Mouse (Mus musculus) MEL (cell line): ENCODE results near the gene Coq10b. TPM values are rescaled to one million over a fixed set of nuclear protein-coding genes. Genes with fewer than 3 reads are reported as not detected.

Source experiments
- DNase-seq: peaks from one replicate; pipeline ENCODE4 v3.0.0; 2011; ENCODE audit warnings: low read depth, low spot score
- H3K27ac ChIP-seq: 2 replicates; pipeline ENCODE4 v1.5.1; 2012; ENCODE audit warnings: low read depth, mild to moderate bottlenecking, control low read depth, low read length, moderate library complexity; ENCODE audit not compliant: control insufficient read depth
- H3K27me3 ChIP-seq, 2 experiments: fragments of 150-350 bp in 1 of 2; sonication (generic) in 1 of 2; 2 replicates each; pipeline ENCODE4 v1.6.1; 2012; ENCODE audit warnings: low read length in 2 of 2, mild to moderate bottlenecking in 2 of 2, improper control_type of control experiment in 1 of 2, moderate library complexity in 1 of 2; ENCODE audit not compliant: insufficient read depth in 2 of 2, control insufficient read depth in 1 of 2
- H3K36me3 ChIP-seq, 2 experiments: 2 replicates each; pipeline ENCODE4 v1.6.1; 2012 to 2014; ENCODE audit warnings: low read length in 2 of 2, improper control_type of control experiment in 1 of 2, inconsistent platforms in 1 of 2, mild to moderate bottlenecking in 1 of 2; ENCODE audit not compliant: insufficient read depth in 2 of 2, control insufficient read depth in 1 of 2
- H3K4me1 ChIP-seq, 2 experiments: fragments of 150-350 bp in 1 of 2; sonication (generic) in 1 of 2; 2 replicates each; pipeline ENCODE4 v1.6.1; 2012; ENCODE audit warnings: low read length in 2 of 2, improper control_type of control experiment in 1 of 2, mild to moderate bottlenecking in 1 of 2; ENCODE audit not compliant: insufficient read depth in 2 of 2, control insufficient read depth in 1 of 2
- H3K4me3 ChIP-seq, 2 experiments: fragments of 150-350 bp in 1 of 2; sonication (generic) in 1 of 2; 2 replicates each; pipeline ENCODE4 v1.5.1; 2012; ENCODE audit warnings: low read depth in 2 of 2, low read length in 2 of 2, mild to moderate bottlenecking in 2 of 2, moderate library complexity in 2 of 2, control low read depth in 1 of 2, improper control_type of control experiment in 1 of 2; ENCODE audit not compliant: control insufficient read depth in 1 of 2, insufficient read depth in 1 of 2
- H3K79me2 ChIP-seq: 2 replicates; pipeline ENCODE4 v1.6.1; 2012; ENCODE audit warnings: mild to moderate bottlenecking, low read length, moderate library complexity; ENCODE audit not compliant: control insufficient read depth, poor library complexity, insufficient read depth
- H3K9ac ChIP-seq: 2 replicates; pipeline ENCODE4 v1.6.1; 2012; ENCODE audit warnings: low read depth, mild to moderate bottlenecking, control low read depth, low read length, moderate library complexity; ENCODE audit not compliant: control insufficient read depth, poor library complexity, severe bottlenecking
- H3K9me3 ChIP-seq: fragments of 150-350 bp; sonication (generic); replicated peaks from 2 replicates; pipeline ENCODE4 v1.6.1; 2012; ENCODE audit warnings: mild to moderate bottlenecking, low read length, improper control_type of control experiment, moderate library complexity; ENCODE audit not compliant: insufficient read depth
- EP300 ChIP-seq, 2 experiments: IDR thresholded peaks; 2 replicates each; pipeline ENCODE4 v1.6.1; 2011; ENCODE audit warnings: improper control_type of control experiment in 2 of 2, low read length in 2 of 2, low read depth in 1 of 2, mild to moderate bottlenecking in 1 of 2
- ETS1 ChIP-seq: IDR thresholded peaks from 2 replicates; pipeline ENCODE4 v1.6.1; 2012; ENCODE audit warnings: low read depth, mild to moderate bottlenecking, inconsistent platforms, low read length, improper control_type of control experiment, moderate library complexity
- GATA1 ChIP-seq: IDR thresholded peaks from 2 replicates; pipeline ENCODE4 v1.6.1; 2011; ENCODE audit warnings: low read depth, low read length, improper control_type of control experiment
- HCFC1 ChIP-seq: IDR thresholded peaks from 2 replicates; pipeline ENCODE4 v1.6.1; 2012; ENCODE audit warnings: low read depth, mild to moderate bottlenecking, inconsistent platforms, low read length, improper control_type of control experiment, moderate library complexity
- KAT2A ChIP-seq: conservative IDR thresholded peaks from 2 replicates; pipeline ENCODE4 v1.6.1; 2012; ENCODE audit warnings: low read depth, low read length, improper control_type of control experiment, inconsistent platforms
- MAX ChIP-seq: IDR thresholded peaks from 2 replicates; pipeline ENCODE4 v1.6.1; 2011; ENCODE audit warnings: low read length, improper control_type of control experiment
- MAZ ChIP-seq: IDR thresholded peaks from 2 replicates; pipeline ENCODE4 v1.6.1; 2012; ENCODE audit warnings: low read depth, mild to moderate bottlenecking, inconsistent platforms, low read length, improper control_type of control experiment
- NELFE ChIP-seq: IDR thresholded peaks from 2 replicates; pipeline ENCODE4 v1.6.1; 2011; ENCODE audit warnings: low read depth, low read length, improper control_type of control experiment
- NRF1 ChIP-seq: IDR thresholded peaks from 2 replicates; pipeline ENCODE4 v1.6.1; 2014; ENCODE audit warnings: low read depth, mild to moderate bottlenecking, inconsistent platforms, low read length, improper control_type of control experiment, moderate library complexity; ENCODE audit not compliant: poor library complexity, insufficient read depth, severe bottlenecking
- RAD21 ChIP-seq: IDR thresholded peaks from 2 replicates; pipeline ENCODE4 v1.6.1; 2011; ENCODE audit warnings: mild to moderate bottlenecking, low read depth, low read length, improper control_type of control experiment
- RCOR1 ChIP-seq: IDR thresholded peaks from 2 replicates; pipeline ENCODE4 v1.6.1; 2012; ENCODE audit warnings: low read depth, mild to moderate bottlenecking, inconsistent platforms, low read length, improper control_type of control experiment
- SIN3A ChIP-seq: IDR thresholded peaks from 2 replicates; pipeline ENCODE4 v1.6.1; 2012; ENCODE audit warnings: low read length, improper control_type of control experiment, inconsistent platforms
- TCF12 ChIP-seq: IDR thresholded peaks from 2 replicates; pipeline ENCODE4 v1.6.1; 2014; ENCODE audit warnings: low read depth, mild to moderate bottlenecking, inconsistent platforms, low read length, improper control_type of control experiment, moderate library complexity
- ZMIZ1 ChIP-seq: IDR thresholded peaks from 2 replicates; pipeline ENCODE4 v1.6.1; 2012; ENCODE audit warnings: low read depth, mild to moderate bottlenecking, inconsistent platforms, low read length, improper control_type of control experiment, moderate library complexity
- polyA plus RNA-seq, 2 experiments: library from polyadenylated mRNA; stranded (reverse) in 1 of 2; unstranded in 1 of 2; fragments of >175 nt in 1 of 2; fragments of >200 nt in 1 of 2; gene quantifications; 2 replicates each; pipeline versions ENCODE4 v1.2.1 to v1.2.4; 2012; ENCODE audit warnings: low replicate concordance in 2 of 2, low read depth in 1 of 2; ENCODE audit not compliant: insufficient read length in 2 of 2, insufficient read depth in 1 of 2, missing spikeins in 1 of 2
- total RNA-seq: library from RNA; depleted of rRNA; stranded (reverse); fragments of 300-350 nt; gene quantifications from 2 replicates; pipeline ENCODE4 v1.2.3, GENCODE M21; 2012

Gene Coq10b
- total and polyA plus RNA-seq, 3 experiments = 9.8 to 84.6 (median 13.4) TPM

DNA sequence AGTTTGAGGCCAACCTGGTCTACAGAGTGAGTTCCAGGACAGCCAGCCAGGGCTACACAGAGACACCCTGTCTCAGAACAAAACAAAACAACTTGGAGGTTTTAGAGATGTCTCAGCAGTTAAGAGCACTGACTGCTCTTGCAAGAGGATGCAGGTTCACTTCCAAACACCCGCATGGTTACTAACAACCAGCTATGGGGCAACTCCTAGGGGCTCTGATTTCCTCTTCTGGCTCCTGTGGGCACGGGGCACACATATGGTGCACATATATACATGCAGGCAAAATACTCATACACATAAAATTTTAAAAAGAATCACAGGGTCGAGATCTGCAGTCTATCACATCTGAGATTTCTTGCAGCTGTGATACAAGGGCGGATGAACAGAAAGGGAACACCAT lies 23.1 kb upstream of the Coq10b start:
- peaks cover 0 to 27% of the 10 kb centered on the region in 2 experiments; a peak in 3 of 4 replicates for H3K36me3 ChIP-seq
- no peaks in the 10 kb centered on the region for H3K9me3 ChIP-seq
- H3K9ac ChIP-seq = peak overlapping the region; percentile 80
- peak overlapping the region; percentile 93 for H3K27ac ChIP-seq
- no peak for DNase-seq
- no peaks in the 10 kb centered on the region for H3K27me3 ChIP-seq
- TF ChIP-seq MAX = 0 out of 2 replicates have a peak, but pooled peaks have one; percentile 16
- peak; percentile 69 for TF ChIP-seq RCOR1
- peak; percentile 36; the same call in 1 of the 2 replicates for TF ChIP-seq SIN3A
- no peak for TF ChIP-seq NRF1
- H3K79me2 ChIP-seq = peaks cover 26% of the 10 kb centered on the region
- peaks cover 4 to 15% of the 10 kb centered on the region in 2 experiments; a peak in 2 of 4 replicates for H3K4me1 ChIP-seq
- peak overlapping the region; percentile 86 to 89 for H3K4me3 ChIP-seq

DNA sequence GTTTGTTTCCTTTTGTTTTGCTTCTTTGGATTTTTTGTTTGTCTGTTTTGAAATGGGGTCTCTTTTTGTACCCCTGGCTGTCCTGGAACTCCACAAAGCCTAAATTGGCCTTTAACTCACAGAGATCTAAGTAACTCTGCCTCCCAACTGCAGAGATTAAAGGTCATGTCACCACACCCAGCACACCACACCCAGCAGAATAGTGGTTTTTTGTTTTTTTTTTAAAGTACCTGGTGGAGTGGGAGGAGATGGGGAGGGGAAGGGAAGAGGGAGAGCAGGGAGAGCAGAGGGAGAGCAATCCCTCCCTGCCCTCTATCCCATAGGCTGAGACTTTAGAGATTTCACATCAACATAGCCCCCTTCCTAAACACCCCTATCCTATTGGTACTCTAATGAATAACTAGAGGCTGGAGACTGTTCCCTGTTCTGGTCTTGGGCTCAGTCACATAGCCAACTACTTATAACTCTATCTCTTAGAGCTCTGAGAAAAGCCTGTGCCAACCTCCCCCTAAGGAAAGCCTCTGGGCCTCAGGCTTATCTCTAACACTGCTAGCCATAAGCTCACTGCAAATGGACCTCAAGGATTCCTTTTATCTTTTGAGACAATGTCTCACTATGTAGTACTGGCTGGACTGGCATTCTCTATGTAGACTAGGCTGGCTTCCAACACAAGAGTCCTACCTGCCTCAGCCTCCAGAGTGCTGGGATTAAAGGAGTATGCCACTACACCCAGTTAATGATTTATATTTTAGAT lies 21.4 kb upstream of the Coq10b start:
- 0 out of 4 replicates have a peak, but pooled peaks of 1 of the 2 experiments have one; percentile 28 for TF ChIP-seq EP300 (IDR thresholded peaks at IDR 0.05; ENCODE audit: low read depth in 1 of 2, low read length in 2 of 2)
- TF ChIP-seq RAD21 = no peak
- TF ChIP-seq RCOR1 = peak; percentile 13; the same call in 1 of the 2 replicates
- 0 out of 2 replicates have a peak, but pooled peaks have one; percentile 4 for TF ChIP-seq TCF12
- TF ChIP-seq MAX = no peak
- TF ChIP-seq NELFE = no peak
- TF ChIP-seq MAZ = no peak
- no peak for TF ChIP-seq KAT2A
- TF ChIP-seq ZMIZ1 = no peak
- no peak for TF ChIP-seq SIN3A
- TF ChIP-seq ETS1 = 0 out of 2 replicates have a peak, but pooled peaks have one; percentile 28
- TF ChIP-seq GATA1 = peak; percentile 27; the same call in 1 of the 2 replicates
- no peak for TF ChIP-seq HCFC1
- TF ChIP-seq, all 39 proteins: peak for 5
- H3K9me3 ChIP-seq = no peaks in the 10 kb centered on the region; the same call in 1 of the 2 replicates
- no peaks in the 10 kb centered on the region for H3K27me3 ChIP-seq
- no peak overlapping the region for H3K4me3 ChIP-seq
- DNase-seq = peak; percentile 48
- peaks cover 10% of the 10 kb centered on the region for H3K79me2 ChIP-seq
- no peak overlapping the region for H3K9ac ChIP-seq
- H3K27ac ChIP-seq = no peak overlapping the region
- H3K4me1 ChIP-seq = peaks cover 4 to 12% of the 10 kb centered on the region in 2 experiments; a peak in 2 of 4 replicates
- H3K36me3 ChIP-seq = peaks cover 0 to 17% of the 10 kb centered on the region in 2 experiments; a peak in 2 of 4 replicates
